ENCODE assay signal across 18 mouse cellular contexts in genomic region chr1:153540753-153541152, GRCm38 (mm10). TPM values are rescaled to one million over a fixed set of nuclear protein-coding genes. Genes with fewer than 3 reads are reported as not detected.
DNase-seq lines count a peak whose midpoint lies in the region; ATAC-seq and TF ChIP-seq lines count a peak whose summit lies in the region.
"Had no signal": no experiment of that assay in that cellular context is flagged by ENCODE, and none has a peak within 500 bp of the region (broad histone marks: within the 10 kb centered on the region; RNA-seq: fewer than 3 reads in every experiment).

No protein-coding gene starts in this region.

- no peak for DNase-seq in forebrain, postnatal 0 days
- DNase-seq in hindbrain, embryonic 14.5 days (ENCODE audit: low spot score): no peak
- no peak for DNase-seq in heart, adult 11 months
- DNase-seq in layer of hippocampus, adult 18-20 months (ENCODE audit: low spot score in 2 of 2): no peak
- DNase-seq: adrenal gland, postnatal 14 days; cerebellum, adult 8-10 months; cerebellum, postnatal 36 days; embryo, embryonic 11 days; layer of hippocampus, postnatal 36 days; right cerebral cortex, postnatal 4 days; thymus, postnatal 14 days had no signal

- no peak overlapping the region for H3K4me2 ChIP-seq in forebrain, postnatal 0 days (ENCODE audit: low read depth)
- no peak overlapping the region for H3K4me2 ChIP-seq in forebrain, embryonic 15.5 days (replicated peaks)
- no peak overlapping the region for H3K4me2 ChIP-seq in hindbrain, embryonic 14.5 days (replicated peaks)
- H3K4me2 ChIP-seq in midbrain, embryonic 13.5 days (replicated peaks): no peak overlapping the region
- no peak overlapping the region for H3K4me2 ChIP-seq in neural tube, embryonic 15.5 days

- no peaks in the 10 kb centered on the region for H3K9me3 ChIP-seq in forebrain, postnatal 0 days (ENCODE audit: low read length)
- H3K9me3 ChIP-seq in forebrain, embryonic 15.5 days: no peaks in the 10 kb centered on the region
- H3K9me3 ChIP-seq in hindbrain, embryonic 14.5 days (ENCODE audit: control insufficient read depth, low read length): no peaks in the 10 kb centered on the region
- no peaks in the 10 kb centered on the region for H3K9me3 ChIP-seq in midbrain, embryonic 13.5 days
- H3K9me3 ChIP-seq in neural tube, embryonic 15.5 days (replicated peaks): no peaks in the 10 kb centered on the region
- H3K9me3 ChIP-seq: heart, embryonic 10.5 days had no signal

- H3K4me1 ChIP-seq in forebrain, postnatal 0 days (ENCODE audit: insufficient read depth): no peaks in the 10 kb centered on the region
- no peaks in the 10 kb centered on the region for H3K4me1 ChIP-seq in forebrain, embryonic 15.5 days
- no peaks in the 10 kb centered on the region; the same call in 1 of the 2 replicates for H3K4me1 ChIP-seq in hindbrain, embryonic 14.5 days (replicated peaks; ENCODE audit: control insufficient read depth, insufficient read depth, low read length)
- H3K4me1 ChIP-seq in midbrain, embryonic 13.5 days (replicated peaks): peaks cover 23% of the 10 kb centered on the region
- H3K4me1 ChIP-seq in neural tube, embryonic 15.5 days: no peaks in the 10 kb centered on the region; the same call in 1 of the 2 replicates

- WGBS in forebrain, postnatal 0 days: 58% methylated on average over 3 of the region's 3 CpGs
- 60% methylated on average over 3 of the region's 3 CpGs for WGBS in forebrain, embryonic 15.5 days
- WGBS in hindbrain, embryonic 14.5 days: 51% methylated on average over 3 of the region's 3 CpGs
- WGBS in midbrain, embryonic 13.5 days: 51% methylated on average over 3 of the region's 3 CpGs
- WGBS in neural tube, embryonic 15.5 days: 53% methylated on average over 3 of the region's 3 CpGs

- peak; percentile 47 for ATAC-seq in forebrain, postnatal 0 days
- ATAC-seq in forebrain, embryonic 15.5 days (replicated peaks): no peak
- no peak for ATAC-seq in hindbrain, embryonic 14.5 days (ENCODE audit: low FRiP score)
- peak; percentile 24; the same call in 1 of the 2 replicates for ATAC-seq in midbrain, embryonic 13.5 days
- ATAC-seq in neural tube, embryonic 15.5 days (ENCODE audit: low FRiP score): 0 out of 2 replicates have a peak, but pooled peaks have one; percentile 41
- ATAC-seq: CD4-positive, CD25-positive, alpha-beta regulatory T cell, adult 4 months; intestine, embryonic 16.5 days had no signal

- no peak for TF ChIP-seq CTCF in forebrain, postnatal 0 days (IDR thresholded peaks at IDR 0.05; ENCODE audit: low read depth)

- H3K27me3 ChIP-seq in forebrain, postnatal 0 days (ENCODE audit: insufficient read depth, low read length): no peaks in the 10 kb centered on the region
- H3K27me3 ChIP-seq in forebrain, embryonic 15.5 days: no peaks in the 10 kb centered on the region
- H3K27me3 ChIP-seq in hindbrain, embryonic 14.5 days (ENCODE audit: control insufficient read depth, insufficient read depth, low read length): no peaks in the 10 kb centered on the region
- no peaks in the 10 kb centered on the region for H3K27me3 ChIP-seq in midbrain, embryonic 13.5 days
- no peaks in the 10 kb centered on the region for H3K27me3 ChIP-seq in neural tube, embryonic 15.5 days (replicated peaks)

- no peak overlapping the region for H3K27ac ChIP-seq in forebrain, postnatal 0 days (ENCODE audit: low read depth, low read length)
- no peak overlapping the region for H3K27ac ChIP-seq in forebrain, embryonic 15.5 days (replicated peaks)
- peak overlapping the region; percentile 40; the same call in 1 of the 2 replicates for H3K27ac ChIP-seq in hindbrain, embryonic 14.5 days
- 0 out of 2 replicates have a peak overlapping the region, but pooled peaks have one; percentile 45 for H3K27ac ChIP-seq in midbrain, embryonic 13.5 days
- H3K27ac ChIP-seq in neural tube, embryonic 15.5 days (replicated peaks): peak overlapping the region; percentile 56
- H3K27ac ChIP-seq: heart, embryonic 10.5 days; macrophage had no signal

- no peaks in the 10 kb centered on the region for H3K36me3 ChIP-seq in forebrain, postnatal 0 days (ENCODE audit: insufficient read depth)
- no peaks in the 10 kb centered on the region for H3K36me3 ChIP-seq in forebrain, embryonic 15.5 days
- H3K36me3 ChIP-seq in hindbrain, embryonic 14.5 days (replicated peaks; ENCODE audit: control insufficient read depth, insufficient read depth): no peaks in the 10 kb centered on the region
- H3K36me3 ChIP-seq in midbrain, embryonic 13.5 days: no peaks in the 10 kb centered on the region
- H3K36me3 ChIP-seq in neural tube, embryonic 15.5 days: no peaks in the 10 kb centered on the region
- H3K36me3 ChIP-seq: heart, embryonic 10.5 days had no signal

- H3K4me3 ChIP-seq in forebrain, postnatal 0 days (ENCODE audit: low read depth, low read length): no peak overlapping the region
- H3K4me3 ChIP-seq in forebrain, embryonic 15.5 days: no peak overlapping the region
- H3K4me3 ChIP-seq in hindbrain, embryonic 14.5 days (replicated peaks; ENCODE audit: low read length): no peak overlapping the region
- no peak overlapping the region for H3K4me3 ChIP-seq in midbrain, embryonic 13.5 days (replicated peaks)
- H3K4me3 ChIP-seq in neural tube, embryonic 15.5 days (replicated peaks): no peak overlapping the region
- H3K4me3 ChIP-seq: heart, embryonic 10.5 days had no signal

- H3K9ac ChIP-seq in forebrain, postnatal 0 days: no peak overlapping the region
- no peak overlapping the region for H3K9ac ChIP-seq in forebrain, embryonic 15.5 days (replicated peaks)
- no peak overlapping the region for H3K9ac ChIP-seq in hindbrain, embryonic 14.5 days
- no peak overlapping the region for H3K9ac ChIP-seq in midbrain, embryonic 13.5 days (replicated peaks)
- no peak overlapping the region for H3K9ac ChIP-seq in neural tube, embryonic 15.5 days (replicated peaks)

RNA-seq across cellular contexts. Expression of gene Npl, which starts 9.1 kb away (rescaled TPM):
- 9.5 TPM in 2 replicates for total RNA-seq in forebrain, postnatal 0 days (2014; rRNA removed)
- 9.3 and 10.2 TPM in 2 replicates for polyA plus RNA-seq in forebrain, postnatal 0 days (2015; fragmentation: Nextera tagmentation; extraction: Ambion mirVana)
- polyA plus RNA-seq in forebrain, embryonic 15.5 days (2015; fragmentation: Nextera tagmentation; extraction: Ambion mirVana): 7.2 and 8.2 TPM in 2 replicates
- polyA plus RNA-seq in hindbrain, embryonic 14.5 days (2014; fragmentation: Nextera tagmentation; extraction: Ambion mirVana): 15.8 and 16.8 TPM in 2 replicates
- 10.0 and 12.2 TPM in 2 replicates for polyA plus RNA-seq in midbrain, embryonic 13.5 days (2015; fragmentation: Nextera tagmentation; extraction: Ambion mirVana)
- polyA plus RNA-seq in neural tube, embryonic 15.5 days (2015; fragmentation: Nextera tagmentation; extraction: Ambion mirVana): 14.4 and 16.9 TPM in 2 replicates
- 1 to 10 TPM; 3.4 to 4.8 TPM for total RNA-seq in layer of hippocampus, adult 18-20 months (2021)
- polyA plus RNA-seq: CD4-positive, CD25-positive, alpha-beta regulatory T cell, adult 4 months had no signal

RNA-seq across cellular contexts. Expression of gene Dhx9, which starts 53.3 kb away (rescaled TPM):
- total RNA-seq in forebrain, postnatal 0 days (2014; rRNA removed): 95.4 and 109 TPM in 2 replicates
- 25.0 and 32.0 TPM in 2 replicates for polyA plus RNA-seq in forebrain, postnatal 0 days (2015; fragmentation: Nextera tagmentation; extraction: Ambion mirVana)
- polyA plus RNA-seq in forebrain, embryonic 15.5 days (2015; fragmentation: Nextera tagmentation; extraction: Ambion mirVana): 37.4 and 39.1 TPM in 2 replicates
- polyA plus RNA-seq in hindbrain, embryonic 14.5 days (2014; fragmentation: Nextera tagmentation; extraction: Ambion mirVana): 23.7 and 26.2 TPM in 2 replicates
- 51.6 and 53.7 TPM in 2 replicates for polyA plus RNA-seq in midbrain, embryonic 13.5 days (2015; fragmentation: Nextera tagmentation; extraction: Ambion mirVana)
- 27.0 and 27.5 TPM in 2 replicates for polyA plus RNA-seq in neural tube, embryonic 15.5 days (2015; fragmentation: Nextera tagmentation; extraction: Ambion mirVana)
- 100 to 1,000 TPM; 105 to 106 TPM for total RNA-seq in layer of hippocampus, adult 18-20 months (2021)

Comparison
In these comparisons a context has a peak if more than half of its experiments do, and no peak if none do; other contexts are left out.
1. ATAC-seq: peak in forebrain, postnatal 0 days (single experiment), midbrain, embryonic 13.5 days (single experiment) and neural tube, embryonic 15.5 days (single experiment); none in forebrain, embryonic 15.5 days (single experiment) and hindbrain, embryonic 14.5 days (single experiment).
2. H3K27ac ChIP-seq: peak in hindbrain, embryonic 14.5 days (single experiment), midbrain, embryonic 13.5 days (single experiment) and neural tube, embryonic 15.5 days (single experiment); none in forebrain, postnatal 0 days (single experiment) and forebrain, embryonic 15.5 days (single experiment).